Comparison of ENCODE assay signal across 9 mouse cellular contexts in genomic region chr2:29309966-29310365, GRCm38 (mm10). TPM values are rescaled to one million over a fixed set of nuclear protein-coding genes. Genes with fewer than 3 reads are reported as not detected.
DNase-seq lines count a peak whose midpoint lies in the region; ATAC-seq and TF ChIP-seq lines count a peak whose summit lies in the region.
"Had no signal": no experiment of that assay in that cellular context is flagged by ENCODE, and none has a peak within 500 bp of the region (broad histone marks: within the 10 kb centered on the region; RNA-seq: fewer than 3 reads in every experiment).

No protein-coding gene starts in this region.

- WGBS in midbrain, embryonic 14.5 days = 57% methylated on average over 7 of the region's 7 CpGs
- 53% methylated on average over 7 of the region's 7 CpGs for WGBS in midbrain, postnatal 0 days
- WGBS in forebrain, embryonic 10.5 days = 50% methylated on average over 7 of the region's 7 CpGs
- 53% methylated on average over 7 of the region's 7 CpGs for WGBS in forebrain, postnatal 0 days

- no peak overlapping the region for H3K4me2 ChIP-seq in midbrain, embryonic 14.5 days (ENCODE audit: low read length)
- H3K4me2 ChIP-seq in midbrain, postnatal 0 days (ENCODE audit: low read depth, low read length, poor library complexity, severe bottlenecking) = no peak overlapping the region
- no peak overlapping the region for H3K4me2 ChIP-seq in forebrain, postnatal 0 days (ENCODE audit: low read depth)
- H3K4me2 ChIP-seq: embryonic facial prominence, embryonic 13.5 days had no signal

- H3K4me1 ChIP-seq in midbrain, embryonic 14.5 days (ENCODE audit: control insufficient read depth, insufficient read depth, low read length) = no peaks in the 10 kb centered on the region
- no peaks in the 10 kb centered on the region for H3K4me1 ChIP-seq in midbrain, postnatal 0 days (ENCODE audit: insufficient read depth, low read length)
- no peaks in the 10 kb centered on the region for H3K4me1 ChIP-seq in forebrain, embryonic 10.5 days
- H3K4me1 ChIP-seq in forebrain, postnatal 0 days (ENCODE audit: insufficient read depth) = no peaks in the 10 kb centered on the region
- H3K4me1 ChIP-seq: embryonic facial prominence, embryonic 13.5 days had no signal

- H3K9ac ChIP-seq in midbrain, embryonic 14.5 days (replicated peaks; ENCODE audit: low read length) = no peak overlapping the region
- no peak overlapping the region for H3K9ac ChIP-seq in midbrain, postnatal 0 days (replicated peaks; ENCODE audit: low read length, poor library complexity, severe bottlenecking)
- H3K9ac ChIP-seq in forebrain, postnatal 0 days = no peak overlapping the region
- H3K9ac ChIP-seq: embryonic facial prominence, embryonic 13.5 days had no signal

- H3K27ac ChIP-seq in midbrain, embryonic 14.5 days (replicated peaks; ENCODE audit: low read depth, low read length) = no peak overlapping the region
- H3K27ac ChIP-seq in midbrain, postnatal 0 days (ENCODE audit: low read depth, low read length) = no peak overlapping the region
- no peak overlapping the region for H3K27ac ChIP-seq in forebrain, embryonic 10.5 days
- H3K27ac ChIP-seq in forebrain, postnatal 0 days (ENCODE audit: low read depth, low read length) = no peak overlapping the region
- H3K27ac ChIP-seq: embryonic facial prominence, embryonic 13.5 days had no signal

- H3K9me3 ChIP-seq in midbrain, embryonic 14.5 days (ENCODE audit: control insufficient read depth, low read length) = no peaks in the 10 kb centered on the region
- H3K9me3 ChIP-seq in midbrain, postnatal 0 days (ENCODE audit: low read length) = no peaks in the 10 kb centered on the region
- H3K9me3 ChIP-seq in forebrain, embryonic 10.5 days = no peaks in the 10 kb centered on the region
- H3K9me3 ChIP-seq in forebrain, postnatal 0 days (ENCODE audit: low read length) = no peaks in the 10 kb centered on the region
- H3K9me3 ChIP-seq: embryonic facial prominence, embryonic 13.5 days had no signal

- TF ChIP-seq CTCF in midbrain, postnatal 0 days (IDR thresholded peaks at IDR 0.05) = no peak
- no peak for TF ChIP-seq CTCF in forebrain, postnatal 0 days (IDR thresholded peaks at IDR 0.05; ENCODE audit: low read depth)

- no peak for ATAC-seq in midbrain, embryonic 14.5 days (ENCODE audit: low FRiP score, low TSS enrichment)
- ATAC-seq in midbrain, postnatal 0 days (ENCODE audit: low FRiP score) = no peak
- ATAC-seq in forebrain, postnatal 0 days = no peak

- DNase-seq in gastrocnemius, postnatal 10 days = peak; percentile 34
- no peak for DNase-seq in gastrocnemius, postnatal 25 days
- DNase-seq in midbrain, embryonic 14.5 days = peak; percentile 19
- no peak for DNase-seq in midbrain, postnatal 0 days (ENCODE audit: low spot score)
- DNase-seq in embryo, embryonic 10.5 days (ENCODE audit: low spot score) = peak; percentile 62
- peak; percentile 51 for DNase-seq in retina, embryonic 14.5 days (ENCODE audit: low spot score)
- DNase-seq in forebrain, embryonic 10.5 days (ENCODE audit: extremely low spot score, low spot score) = no peak
- no peak for DNase-seq in forebrain, postnatal 0 days

- H3K36me3 ChIP-seq in midbrain, embryonic 14.5 days (ENCODE audit: control insufficient read depth, insufficient read depth, low read length) = no peaks in the 10 kb centered on the region
- no peaks in the 10 kb centered on the region for H3K36me3 ChIP-seq in midbrain, postnatal 0 days (ENCODE audit: insufficient read depth, low read length)
- H3K36me3 ChIP-seq in forebrain, embryonic 10.5 days (replicated peaks) = no peaks in the 10 kb centered on the region
- no peaks in the 10 kb centered on the region for H3K36me3 ChIP-seq in forebrain, postnatal 0 days (ENCODE audit: insufficient read depth)
- H3K36me3 ChIP-seq: embryonic facial prominence, embryonic 13.5 days had no signal

- no peak overlapping the region for H3K4me3 ChIP-seq in midbrain, embryonic 14.5 days (replicated peaks; ENCODE audit: low read depth, low read length)
- H3K4me3 ChIP-seq in midbrain, postnatal 0 days (ENCODE audit: low read depth, low read length) = no peak overlapping the region
- H3K4me3 ChIP-seq in forebrain, embryonic 10.5 days = no peak overlapping the region
- H3K4me3 ChIP-seq in forebrain, postnatal 0 days (ENCODE audit: low read depth, low read length) = no peak overlapping the region
- H3K4me3 ChIP-seq: embryonic facial prominence, embryonic 13.5 days had no signal

- H3K27me3 ChIP-seq in midbrain, embryonic 14.5 days (ENCODE audit: control insufficient read depth, insufficient read depth, low read length) = no peaks in the 10 kb centered on the region
- H3K27me3 ChIP-seq in midbrain, postnatal 0 days (ENCODE audit: insufficient read depth, low read length) = no peaks in the 10 kb centered on the region
- no peaks in the 10 kb centered on the region for H3K27me3 ChIP-seq in forebrain, embryonic 10.5 days (ENCODE audit: poor library complexity, severe bottlenecking)
- H3K27me3 ChIP-seq in forebrain, postnatal 0 days (ENCODE audit: insufficient read depth, low read length) = no peaks in the 10 kb centered on the region
- H3K27me3 ChIP-seq: embryonic facial prominence, embryonic 13.5 days had no signal

RNA-seq across cellular contexts. Expression of gene Med27, which starts 36.7 kb away (rescaled TPM):
- 10 to 100 TPM; 18.3 to 21.1 TPM for total RNA-seq in gastrocnemius, postnatal 10 days (2021)
- total RNA-seq in gastrocnemius, postnatal 25 days (2021) = 10 to 100 TPM; 12.0 to 12.1 TPM
- 81.0 and 96.4 TPM in 2 replicates for polyA plus RNA-seq in midbrain, embryonic 14.5 days (2014; fragmentation: Nextera tagmentation; extraction: Ambion mirVana)
- 54.7 and 65.0 TPM in 2 replicates for total RNA-seq in midbrain, postnatal 0 days (2014; rRNA removed)
- polyA plus RNA-seq in midbrain, postnatal 0 days (2015; fragmentation: Nextera tagmentation; extraction: Ambion mirVana) = 58.0 and 60.4 TPM in 2 replicates
- polyA plus RNA-seq in forebrain, embryonic 10.5 days (2016; fragmentation: Nextera tagmentation; extraction: Ambion mirVana) = 59.7 and 63.3 TPM in 2 replicates
- 60.1 and 62.3 TPM in 2 replicates for total RNA-seq in forebrain, postnatal 0 days (2014; rRNA removed)
- 71.2 and 76.0 TPM in 2 replicates for polyA plus RNA-seq in forebrain, postnatal 0 days (2015; fragmentation: Nextera tagmentation; extraction: Ambion mirVana)

RNA-seq across cellular contexts. Expression of gene Ntng2, which starts 57.2 kb away (rescaled TPM):
- total RNA-seq in gastrocnemius, postnatal 10 days (2021) = 10 to 100 TPM; 19.5 to 23.9 TPM
- 10 to 100 TPM; 33.4 to 40.0 TPM for total RNA-seq in gastrocnemius, postnatal 25 days (2021)
- polyA plus RNA-seq in midbrain, embryonic 14.5 days (2014; fragmentation: Nextera tagmentation; extraction: Ambion mirVana) = 9.8 and 15.9 TPM in 2 replicates
- 52.4 and 52.6 TPM in 2 replicates for total RNA-seq in midbrain, postnatal 0 days (2014; rRNA removed)
- 7.9 and 8.7 TPM in 2 replicates for polyA plus RNA-seq in midbrain, postnatal 0 days (2015; fragmentation: Nextera tagmentation; extraction: Ambion mirVana)
- polyA plus RNA-seq in forebrain, embryonic 10.5 days (2016; fragmentation: Nextera tagmentation; extraction: Ambion mirVana) = 0.86 and 1.3 TPM in 2 replicates
- total RNA-seq in forebrain, postnatal 0 days (2014; rRNA removed) = 33.0 and 33.6 TPM in 2 replicates
- polyA plus RNA-seq in forebrain, postnatal 0 days (2015; fragmentation: Nextera tagmentation; extraction: Ambion mirVana) = 8.0 and 8.6 TPM in 2 replicates

Comparison
In these comparisons a context has a peak if more than half of its experiments do, and no peak if none do; other contexts are left out.
1. DNase-seq: peak in gastrocnemius, postnatal 10 days (single experiment), midbrain, embryonic 14.5 days (single experiment), embryo, embryonic 10.5 days (single experiment) and retina, embryonic 14.5 days (single experiment); none in gastrocnemius, postnatal 25 days (single experiment), midbrain, postnatal 0 days (single experiment), forebrain, embryonic 10.5 days (single experiment) and forebrain, postnatal 0 days (single experiment).